Mouse (Mus musculus) bone marrow macrophage, adult 2 months (primary cell): Measurements from ENCODE around the gene Slc23a3. TPM values are rescaled to one million over a fixed set of nuclear protein-coding genes. Genes with fewer than 3 reads are reported as not detected.
A peak's percentile ranks its signal among the peaks of the same experiment; 100 is the strongest.

Source experiments
- H3K27ac ChIP-seq: 2 replicates; pipeline ENCODE4 v1.5.1; 2012; ENCODE audit warnings: low read depth, low read length; ENCODE audit not compliant: insufficient read depth
- H3K4me1 ChIP-seq: 2 replicates; pipeline ENCODE4 v1.6.1; 2012; ENCODE audit warnings: low read length; ENCODE audit not compliant: control insufficient read depth, insufficient read depth
- H3K4me3 ChIP-seq: 2 replicates; pipeline ENCODE4 v1.5.1; 2012; ENCODE audit warnings: mild to moderate bottlenecking, low read length, moderate library complexity; ENCODE audit not compliant: insufficient read depth
- CTCF ChIP-seq: IDR thresholded peaks from 2 replicates; pipeline ENCODE4 v1.5.1; 2012; ENCODE audit warnings: low read depth, mild to moderate bottlenecking, low read length, moderate library complexity
- POLR2A ChIP-seq: IDR thresholded peaks from 2 replicates; pipeline ENCODE4 v1.6.1; 2012; ENCODE audit warnings: mild to moderate bottlenecking, low read depth, low read length, borderline replicate concordance
- polyA plus RNA-seq: library from polyadenylated mRNA; stranded (reverse); fragments of >200 nt; gene quantifications from 2 replicates; pipeline ENCODE4 v1.2.4, GENCODE M21; 2012; ENCODE audit not compliant: missing spikeins, insufficient read depth, insufficient read length

Slc23a3 gene
- polyA plus RNA-seq, 1 experiment, result not detected

DNA sequence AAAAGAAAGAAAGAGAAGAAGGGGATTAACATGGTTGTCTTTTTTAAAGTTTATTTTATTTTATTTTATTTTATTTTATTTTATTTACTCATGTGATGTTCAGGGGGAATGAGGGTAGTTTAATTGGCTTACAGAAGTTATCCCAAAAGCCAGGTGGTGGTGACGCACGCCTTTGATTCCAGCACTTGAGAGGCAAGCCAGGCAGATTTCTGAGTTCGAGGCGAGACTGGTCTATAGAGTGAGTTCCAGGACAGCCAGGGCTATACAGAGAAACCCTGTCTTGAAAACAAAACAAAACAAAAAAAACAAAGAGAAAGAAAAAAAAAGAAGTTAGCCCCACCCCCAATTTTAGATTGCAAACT is 26.5 kb upstream of the Slc23a3 start:
- H3K4me3 ChIP-seq, result no peak overlapping the region
- no peak overlapping the region for H3K27ac ChIP-seq
- TF ChIP-seq POLR2A (no peak), CTCF (no peak)
- H3K4me1 ChIP-seq, result 0 out of 2 replicates have a peak, but pooled peaks cover 2% of the 10 kb centered on the region

GRCm38 (mm10) chr1:75159540-75160255 is 26.0 kb upstream of the Slc23a3 start:
- Histone ChIP-seq H3K4me1 (0 out of 2 replicates have a peak, but pooled peaks cover 2% of the 10 kb centered on the region), H3K27ac (no peak overlapping the region)

DNA sequence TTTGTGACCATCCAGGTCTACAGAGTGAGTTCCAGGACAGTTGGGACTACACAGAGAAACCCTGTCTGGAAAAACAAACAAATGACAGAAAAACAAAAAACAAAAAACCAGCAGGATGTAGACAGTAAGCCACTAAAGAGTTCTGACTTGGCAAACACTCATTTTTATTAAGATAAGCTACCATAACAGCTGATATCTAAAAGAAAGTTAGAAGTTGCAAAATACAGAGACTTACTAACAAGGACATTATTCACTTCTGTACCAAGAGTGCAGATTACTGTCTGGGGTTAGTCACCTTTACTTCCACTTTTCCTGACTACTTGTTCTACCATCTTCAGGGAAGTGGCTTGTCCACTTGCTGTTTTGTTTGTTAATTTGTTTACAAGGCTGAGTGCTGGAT is 25.3 kb upstream of the Slc23a3 start:
- Histone ChIP-seq H3K4me3 (no peak overlapping the region), H3K4me1 (0 out of 2 replicates have a peak, but pooled peaks cover 2% of the 10 kb centered on the region), H3K27ac (no peak overlapping the region)
- TF ChIP-seq CTCF, result no peak
- TF ChIP-seq POLR2A, result no peak

More at GRCm38 (mm10) chr1:75159540-75160255, 26.0 kb upstream of the Slc23a3 start:
- TF ChIP-seq POLR2A, result no peak
- TF ChIP-seq CTCF, result no peak
- H3K4me3 ChIP-seq, result no peak overlapping the region

DNA sequence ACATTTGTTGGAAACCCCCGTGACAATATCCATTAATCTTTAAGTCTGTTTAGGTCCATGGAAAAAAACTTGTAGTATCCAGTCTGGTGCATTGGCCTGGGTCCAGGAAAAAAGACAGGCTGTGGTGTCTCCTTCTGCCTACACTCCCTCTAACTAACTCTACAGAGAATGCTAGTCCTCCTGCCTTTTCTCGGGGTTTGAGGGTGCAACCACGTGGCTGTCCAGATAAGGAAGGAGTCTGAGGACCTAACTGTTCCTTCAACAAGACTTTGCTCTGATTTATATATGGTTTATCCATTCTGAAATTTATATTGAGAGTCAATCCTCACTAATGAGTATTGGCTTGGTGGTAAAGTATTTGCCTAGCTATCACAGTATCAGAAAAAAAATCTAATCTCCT is 22.1 kb upstream of the Slc23a3 start:
- H3K4me3 ChIP-seq, result no peak overlapping the region
- no peak overlapping the region for H3K27ac ChIP-seq
- TF ChIP-seq POLR2A, result no peak
- no peak for TF ChIP-seq CTCF
- H3K4me1 ChIP-seq, result 0 out of 2 replicates have a peak, but pooled peaks cover 2% of the 10 kb centered on the region

GRCm38 (mm10) chr1:75148727-75149126 is 15.0 kb upstream of the Slc23a3 start:
- Histone ChIP-seq H3K4me3 (no peak overlapping the region), H3K27ac (no peak overlapping the region), H3K4me1 (peaks cover 16% of the 10 kb centered on the region)
- no peak for TF ChIP-seq CTCF

DNA sequence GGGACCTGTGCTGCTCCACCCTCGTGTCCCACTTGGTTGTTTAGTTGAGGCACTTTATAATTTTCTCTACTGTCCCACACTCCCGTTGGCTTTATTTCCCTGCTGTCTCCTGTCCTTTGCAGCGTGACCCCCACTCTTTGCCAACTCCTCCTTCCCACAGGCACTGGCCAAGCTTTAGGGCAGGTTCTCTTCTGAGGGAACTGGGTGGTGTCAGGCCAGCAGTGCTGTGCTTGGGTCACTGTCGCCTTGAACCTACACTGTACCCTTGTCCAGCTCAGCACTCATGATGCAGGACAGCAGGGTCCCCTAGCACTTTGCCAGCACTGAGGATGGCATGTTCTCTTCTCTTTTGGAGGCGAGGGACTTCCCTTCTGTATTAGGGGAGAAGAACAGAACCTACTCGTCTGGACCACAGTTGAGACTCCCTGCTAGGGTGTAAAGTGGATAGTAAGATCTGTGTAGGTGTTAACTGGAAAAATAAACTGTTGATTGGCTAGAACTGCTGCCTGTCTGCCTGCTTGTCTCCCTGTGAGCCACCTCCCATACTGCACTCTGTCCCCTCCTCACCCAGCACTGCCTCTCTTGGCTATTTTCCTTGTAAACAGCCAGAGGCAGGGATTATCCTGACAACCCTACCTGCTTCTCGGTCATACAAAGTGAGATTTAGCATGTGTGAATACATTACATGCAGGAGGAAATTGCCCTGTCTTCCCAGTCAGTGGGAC is 13.9 kb upstream of the Slc23a3 start:
- Histone ChIP-seq H3K4me3 (no peak overlapping the region), H3K4me1 (peaks cover 17% of the 10 kb centered on the region), H3K27ac (no peak overlapping the region)
- no peak for TF ChIP-seq CTCF
- no peak for TF ChIP-seq POLR2A

DNA sequence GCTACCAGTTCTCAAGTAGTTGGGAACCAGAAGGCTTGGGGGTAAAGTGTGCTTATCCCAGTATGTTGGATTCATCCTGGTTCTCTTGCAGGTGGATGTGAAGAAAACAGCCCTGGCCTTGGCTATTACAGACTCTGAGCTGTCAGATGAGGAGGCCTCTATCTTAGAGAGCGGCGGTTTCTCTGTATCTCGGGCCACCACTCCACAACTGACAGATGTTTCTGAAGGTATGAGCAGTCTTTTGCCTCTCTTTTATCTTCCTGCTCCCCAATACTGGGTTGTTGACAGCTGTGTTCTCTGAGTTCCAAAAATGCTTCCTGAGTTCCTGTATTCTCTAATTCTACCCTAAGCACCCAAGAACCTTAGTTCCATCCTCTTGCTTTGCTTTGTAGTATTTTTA is 11.9 kb upstream of the Slc23a3 start:
- TF ChIP-seq CTCF (no peak), POLR2A (no peak)
- Histone ChIP-seq H3K27ac (no peak overlapping the region), H3K4me3 (no peak overlapping the region), H3K4me1 (peaks cover 17% of the 10 kb centered on the region)

- Histone ChIP-seq H3K27ac (peak within 1 kb of the TSS; percentile 97), H3K4me1 (peaks cover 22% of the 10 kb centered on the region), H3K4me3 (peak within 1 kb of the TSS; percentile 99)
- no peak for TF ChIP-seq CTCF
- TF ChIP-seq POLR2A, result no peak
Measured at GRCm38 (mm10) chr1:75142301-75143261, 8.9 kb upstream of the Slc23a3 start, which contains the start of the genes Cnppd1 and Retreg2. TSS of gene Cnppd1 (minus strand) at chr1:75142711. TSS of gene Retreg2 (plus strand) at chr1:75142778.

- Histone ChIP-seq H3K4me3 (peak overlapping the region; percentile 99), H3K4me1 (peaks cover 22% of the 10 kb centered on the region), H3K27ac (peak overlapping the region; percentile 97)
- peak; percentile 74; the same call in 1 of the 2 replicates for TF ChIP-seq POLR2A
- no peak for TF ChIP-seq CTCF
Measured at GRCm38 (mm10) chr1:75141486-75142190, 7.9 kb upstream of the Slc23a3 start.
